25 mouse cellular contexts compared by ENCODE assay signal in the genomic region with DNA sequence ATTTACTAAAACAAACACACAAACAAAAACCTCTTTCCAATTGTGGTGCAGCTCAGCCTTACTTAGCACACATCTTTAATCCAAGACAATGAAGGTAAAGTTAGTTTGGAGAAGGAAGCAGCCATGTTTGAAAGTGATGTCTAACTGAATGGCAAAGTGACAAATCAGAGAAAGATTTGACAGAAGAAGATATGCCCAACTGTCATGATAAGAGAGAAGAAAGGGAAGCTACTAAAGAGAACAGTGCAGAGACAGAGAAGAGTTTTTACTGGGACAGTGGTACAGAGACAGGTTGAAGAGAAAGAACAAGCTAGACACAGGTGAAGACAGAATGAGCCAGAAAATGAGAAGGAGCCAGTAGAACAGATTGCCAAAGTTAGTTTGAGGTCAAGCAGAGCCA.
"Had no signal": no experiment of that assay in that cellular context is flagged by ENCODE, and none has a peak within 500 bp of the region (broad histone marks: within the 10 kb centered on the region; RNA-seq: fewer than 3 reads in every experiment).

No protein-coding gene starts in this region.

- H3K4me2 ChIP-seq: heart, embryonic 12.5 days; hindbrain, embryonic 12.5 days; hindbrain, embryonic 14.5 days; intestine, embryonic 15.5 days; kidney, embryonic 15.5 days; limb, embryonic 13.5 days; limb, embryonic 15.5 days had no signal

- H3K4me3 ChIP-seq: gastrocnemius, adult 2 months; heart, embryonic 10.5 days; heart, embryonic 12.5 days; hindbrain, embryonic 10.5 days; hindbrain, embryonic 12.5 days; intestine, embryonic 15.5 days; kidney, embryonic 15.5 days; limb, embryonic 13.5 days; limb, embryonic 15.5 days had no signal

- H3K27me3 ChIP-seq: heart, embryonic 12.5 days; hindbrain, embryonic 12.5 days; intestine, embryonic 15.5 days; kidney, embryonic 15.5 days; limb, embryonic 13.5 days; limb, embryonic 15.5 days had no signal

- DNase-seq: gastrocnemius, adult 2 months; gastrocnemius, postnatal 10 days; gastrocnemius, postnatal 25 days; heart, postnatal 10 days; heart, postnatal 4 days; kidney, adult 11 months; kidney, adult 2 months; kidney, adult 9 months; kidney, postnatal 14 days; kidney, postnatal 36 days; layer of hippocampus, adult 9-11 months; layer of hippocampus, postnatal 36 days; left cerebral cortex, postnatal 4 days had no signal

- ATAC-seq: hindbrain, embryonic 16.5 days; inflammation-experienced regulatory T-cells, adult 6 months; intestine, embryonic 15.5 days had no signal

- H3K27ac ChIP-seq: gastrocnemius, adult 2 months; heart, embryonic 10.5 days; hindbrain, embryonic 10.5 days; hindbrain, embryonic 12.5 days; hindbrain, embryonic 14.5 days; intestine, embryonic 15.5 days; kidney, embryonic 15.5 days; kidney, postnatal 0 days; limb, embryonic 13.5 days; limb, embryonic 15.5 days had no signal

- H3K36me3 ChIP-seq: heart, embryonic 10.5 days; heart, embryonic 12.5 days; hindbrain, embryonic 10.5 days; hindbrain, embryonic 12.5 days; intestine, embryonic 15.5 days; kidney, embryonic 15.5 days; limb, embryonic 13.5 days; limb, embryonic 15.5 days had no signal

- H3K9me3 ChIP-seq: heart, embryonic 10.5 days; heart, embryonic 12.5 days; hindbrain, embryonic 10.5 days; hindbrain, embryonic 12.5 days; intestine, embryonic 15.5 days; kidney, embryonic 15.5 days; limb, embryonic 13.5 days; limb, embryonic 15.5 days had no signal

- H3K9ac ChIP-seq: heart, embryonic 12.5 days; hindbrain, embryonic 12.5 days; hindbrain, embryonic 14.5 days; intestine, embryonic 15.5 days; kidney, embryonic 15.5 days; limb, embryonic 13.5 days; limb, embryonic 15.5 days had no signal
